Mouse (Mus musculus): ENCODE results near the gene Cdk5r2.

Cdk5r2 gene

DNA sequence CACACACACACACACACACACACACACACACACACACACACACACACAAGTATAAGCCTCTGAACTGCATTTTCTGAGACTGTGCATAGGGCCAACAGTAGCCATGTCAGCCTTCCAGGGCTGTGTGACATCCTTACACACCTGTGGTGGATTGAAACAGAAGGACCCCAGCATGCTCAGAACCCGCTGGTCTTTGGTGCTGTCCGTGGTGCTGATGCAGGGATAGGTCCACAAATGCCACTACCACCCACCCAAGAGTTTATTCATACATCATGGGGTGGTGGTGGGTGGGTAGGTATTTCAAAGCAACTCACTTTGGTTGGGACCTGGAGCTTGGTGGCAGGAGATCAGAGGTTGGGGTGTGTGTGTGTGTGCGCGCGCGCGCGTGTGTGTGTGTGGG is 36.8 kb downstream of the Cdk5r2 start:
- no peak for DNase-seq (ENCODE audit: low read depth, low spot score)

DNA sequence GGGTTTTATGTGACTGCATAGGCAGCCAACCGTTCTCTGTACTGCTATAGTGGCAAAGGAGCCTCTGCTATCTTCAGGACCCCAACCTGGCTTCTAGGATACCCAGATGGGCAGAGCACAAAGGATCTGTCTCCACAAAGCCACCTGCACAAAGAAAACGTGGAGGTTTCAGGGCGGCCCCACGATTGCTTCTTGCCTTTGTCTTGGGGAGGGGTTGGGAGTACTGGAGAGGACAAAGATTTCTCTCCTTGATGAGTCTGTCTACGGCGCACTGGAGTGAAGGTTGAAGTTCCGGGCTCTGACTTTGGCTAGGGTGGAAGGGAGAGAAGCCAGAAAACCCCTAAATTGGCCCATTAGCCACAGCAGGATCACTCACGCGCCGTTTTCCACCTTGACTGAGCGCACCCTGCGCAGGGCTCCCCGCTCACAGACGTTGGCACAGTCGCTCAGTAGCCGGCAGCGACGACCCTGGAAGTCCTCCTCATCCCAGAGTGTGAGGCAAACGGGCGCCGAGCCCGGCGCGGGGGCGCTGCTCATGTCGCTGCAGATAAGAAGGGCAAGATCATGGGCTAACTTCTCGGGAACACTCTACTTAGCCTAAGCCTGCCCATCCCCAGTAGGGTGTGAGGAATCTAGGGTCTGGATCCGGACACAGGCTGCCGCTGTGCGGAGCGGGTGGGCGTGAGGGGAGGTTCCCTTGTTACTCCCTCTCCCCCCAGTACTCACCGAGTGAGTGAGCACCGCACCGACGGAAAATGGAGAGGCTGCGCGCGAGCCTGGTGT is 37.8 kb downstream of the Cdk5r2 start:
- no peak for DNase-seq (ENCODE audit: low read depth, low spot score)

DNA sequence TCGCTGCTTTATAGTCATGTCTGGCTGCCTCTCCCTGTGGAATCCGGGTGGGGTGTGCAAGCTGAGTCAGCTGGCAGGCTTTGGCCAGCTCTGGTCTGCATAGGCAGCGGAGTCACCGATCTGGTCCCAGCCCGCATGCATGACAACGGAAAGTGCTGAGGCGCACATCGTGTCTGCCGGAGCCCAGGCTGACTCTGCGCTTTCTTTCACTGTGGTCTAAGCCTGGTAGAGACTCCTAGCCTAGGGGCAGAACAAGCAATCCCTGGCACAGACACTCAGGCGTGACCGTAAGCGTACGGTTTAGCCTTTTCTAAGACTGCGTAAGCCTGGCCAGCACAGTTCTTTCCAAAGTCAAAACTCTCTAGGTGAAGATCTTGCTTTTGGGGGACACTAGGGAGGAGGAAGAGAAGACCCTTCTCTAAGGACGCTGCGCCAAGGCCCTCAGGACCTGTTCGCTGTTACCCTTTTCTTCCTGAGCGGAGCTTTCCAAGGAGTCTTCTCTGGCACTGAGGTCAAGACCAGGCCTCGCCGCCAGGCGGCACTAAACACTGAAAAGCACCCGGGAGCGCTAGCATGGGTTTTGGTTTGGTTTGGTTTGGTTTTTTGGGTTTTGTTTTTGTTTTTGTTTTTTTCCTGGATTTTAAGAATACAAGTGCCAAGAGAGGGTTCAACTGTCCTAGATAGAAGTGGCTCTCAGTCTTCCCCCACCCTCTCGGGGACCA is 38.6 kb downstream of the Cdk5r2 start, which contains the start of gene Cryba2:
Cryba2 (minus strand) TSS at position 10 of the 722 bp plus-strand sequence.
- no peak for DNase-seq (ENCODE audit: low read depth, low spot score)

DNA sequence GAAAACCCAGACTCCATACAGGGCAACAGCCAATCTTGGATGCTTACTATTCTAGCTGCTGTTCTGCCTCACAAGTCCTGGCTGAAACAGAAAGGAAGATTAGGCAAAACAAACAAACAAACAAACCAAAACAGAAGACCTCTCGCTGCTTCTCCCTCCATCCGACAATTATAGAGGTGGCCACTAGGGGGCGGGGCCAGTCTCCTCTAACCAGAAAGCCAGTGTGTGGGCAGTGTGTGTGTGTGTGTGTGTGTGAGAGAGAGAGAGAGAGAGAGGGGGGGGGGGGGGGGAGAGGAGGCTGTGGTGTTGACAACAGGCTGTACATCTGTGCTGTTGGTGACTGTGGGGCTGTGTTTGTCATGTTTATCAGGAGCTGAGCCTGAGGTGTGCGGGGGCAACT is 40.2 kb downstream of the Cdk5r2 start:
- no peak for DNase-seq (ENCODE audit: low read depth, low spot score)

DNA sequence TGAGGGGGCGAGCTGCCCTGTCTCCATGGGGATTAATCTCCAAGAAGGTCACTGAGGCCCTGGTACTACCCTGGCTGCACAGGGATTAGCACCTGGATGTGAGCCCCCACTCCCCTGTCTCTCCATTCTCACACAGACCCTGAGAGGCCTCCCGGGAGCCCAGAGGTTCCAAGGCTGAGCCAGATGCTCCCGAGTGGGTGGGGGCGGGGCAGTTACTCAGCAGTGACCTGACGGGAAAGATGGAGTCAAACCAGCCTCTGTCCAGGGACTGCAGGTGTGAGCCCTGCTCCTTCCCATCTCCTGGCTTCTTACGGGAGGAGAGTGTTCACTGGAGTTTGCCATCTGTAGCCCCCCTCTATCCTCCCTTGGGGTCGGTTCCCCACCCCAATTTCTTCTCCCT is 43.2 kb downstream of the Cdk5r2 start:
- no peak for DNase-seq (ENCODE audit: low read depth, low spot score)

DNA sequence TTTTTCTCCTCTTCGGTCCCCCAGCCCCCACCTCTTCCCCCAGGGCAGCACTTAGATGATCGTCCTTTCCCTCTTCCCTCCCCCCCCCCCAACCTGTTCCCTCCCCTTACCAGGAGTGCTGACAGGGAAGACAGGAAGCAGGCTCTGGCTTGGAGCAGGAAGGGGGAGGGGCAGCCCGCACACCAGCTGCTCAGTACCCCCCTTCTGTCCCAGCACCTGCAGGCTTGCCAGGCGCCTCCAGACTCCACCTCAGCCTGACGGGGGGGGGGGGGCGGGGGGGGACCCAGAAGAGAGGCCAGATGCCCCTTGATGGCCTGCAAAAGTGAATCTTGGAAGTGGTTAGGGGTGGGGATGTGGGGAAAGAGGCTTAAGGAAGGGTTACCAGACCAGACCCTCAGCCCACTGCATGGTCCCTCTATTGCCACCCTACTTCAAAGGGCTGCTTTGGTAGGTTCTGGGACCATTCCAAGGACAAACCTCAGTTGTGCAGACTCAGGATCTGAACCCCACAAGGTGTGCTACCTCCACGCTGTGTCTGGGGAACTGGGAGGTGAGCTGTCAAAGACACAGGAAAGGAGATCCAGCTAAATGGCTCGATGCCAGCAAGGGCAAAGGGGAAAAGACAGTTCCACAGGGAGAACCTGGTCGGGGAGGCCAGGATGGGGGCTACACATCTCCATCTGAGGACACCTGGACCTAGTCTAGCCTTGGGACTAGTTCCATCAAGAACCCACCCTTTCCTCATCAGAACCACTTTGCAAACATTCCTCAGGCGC is 44.1 kb downstream of the Cdk5r2 start:
- DNase-seq (ENCODE audit: low read depth, low spot score), result no peak

DNA sequence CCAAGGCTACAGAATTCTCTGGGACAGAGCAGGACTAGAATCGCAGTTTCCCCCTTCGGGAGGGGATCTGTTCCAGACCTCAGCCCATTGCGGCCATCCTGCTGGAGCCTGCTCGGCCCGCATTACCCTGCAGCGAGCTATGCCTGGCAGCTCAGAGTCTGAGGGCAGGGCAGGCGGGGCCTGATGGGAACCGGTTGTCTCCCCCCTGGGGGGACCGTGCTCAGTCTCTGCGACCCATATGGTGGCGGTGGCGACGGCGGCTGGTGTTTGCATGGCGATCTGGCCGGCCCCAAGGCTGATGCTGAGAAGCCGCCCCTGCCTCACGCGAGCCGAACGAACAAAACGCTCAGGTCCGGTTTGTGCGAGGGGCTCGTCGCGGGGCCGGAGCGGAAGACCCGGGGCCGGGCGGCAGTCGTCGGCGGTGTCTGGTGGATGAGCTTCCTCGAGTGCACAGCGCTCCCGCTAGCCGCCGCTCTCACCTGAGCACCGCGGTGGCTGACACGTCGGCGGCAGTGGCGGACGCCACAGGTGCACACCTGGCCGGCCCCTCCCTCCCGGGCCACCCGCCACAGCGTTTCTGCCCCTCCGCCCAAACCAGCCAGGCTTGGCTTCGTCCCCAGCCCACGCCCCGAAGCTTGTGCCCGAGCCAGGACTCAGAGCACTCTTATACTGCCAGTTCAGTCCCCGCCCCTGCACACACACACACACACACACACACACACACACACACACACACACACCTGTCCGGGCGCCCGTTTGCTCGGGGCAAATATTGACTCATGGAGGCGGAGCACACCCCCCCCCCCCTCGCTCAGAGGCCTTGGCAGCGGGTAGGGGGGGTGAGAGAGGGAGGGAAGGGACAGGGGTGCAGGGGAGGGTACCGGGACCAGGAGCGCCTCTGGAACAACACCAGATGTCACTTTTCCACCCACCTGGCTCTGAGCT is 45.9 kb downstream of the Cdk5r2 start:
- no peak for DNase-seq (ENCODE audit: low read depth, low spot score)

DNA sequence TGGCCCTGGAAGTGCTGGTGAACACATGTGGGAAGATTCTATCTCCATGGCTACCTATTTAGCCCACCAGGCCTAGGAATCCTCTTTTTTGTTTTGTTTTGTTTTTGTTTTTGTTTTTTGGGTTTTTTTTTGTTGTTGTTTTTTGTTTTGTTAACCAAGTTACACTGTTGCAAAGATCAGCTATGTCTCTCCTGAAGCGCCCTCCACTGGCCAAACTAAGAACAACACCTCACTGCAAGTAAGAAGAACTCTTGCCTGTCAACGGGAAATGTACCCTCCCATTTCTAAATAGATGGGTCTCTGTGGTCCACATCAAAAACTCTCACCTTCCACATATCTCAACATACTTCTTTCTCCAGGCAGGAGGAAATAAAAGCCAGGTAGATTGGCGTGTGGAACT is 47.0 kb downstream of the Cdk5r2 start:
- no peak for DNase-seq (ENCODE audit: low read depth, low spot score)

DNA sequence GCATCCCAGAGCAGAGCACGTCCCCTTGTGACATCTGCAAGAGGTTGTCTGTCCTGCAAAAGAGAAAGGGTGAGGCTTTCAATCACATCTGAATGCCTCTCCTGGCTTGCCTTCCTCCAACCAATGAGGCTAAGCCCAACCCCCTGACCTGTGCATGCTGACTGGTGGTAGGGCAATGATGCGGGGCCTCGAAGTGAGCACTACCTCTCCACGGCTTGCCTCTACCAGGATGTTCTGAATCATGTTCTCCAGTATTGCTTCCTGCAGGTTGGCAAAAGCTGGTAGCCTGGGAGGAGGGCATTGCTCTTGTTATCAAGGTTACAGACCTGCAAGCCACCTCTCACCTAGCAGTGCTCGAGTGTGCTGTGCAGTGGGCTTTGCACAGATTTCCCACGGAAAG is 47.5 kb downstream of the Cdk5r2 start:
- DNase-seq (ENCODE audit: low read depth, low spot score), result no peak

Data from brain, embryonic 18.5 days (tissue).